Mouse (Mus musculus): ENCODE results near the gene Dus2.

DNA sequence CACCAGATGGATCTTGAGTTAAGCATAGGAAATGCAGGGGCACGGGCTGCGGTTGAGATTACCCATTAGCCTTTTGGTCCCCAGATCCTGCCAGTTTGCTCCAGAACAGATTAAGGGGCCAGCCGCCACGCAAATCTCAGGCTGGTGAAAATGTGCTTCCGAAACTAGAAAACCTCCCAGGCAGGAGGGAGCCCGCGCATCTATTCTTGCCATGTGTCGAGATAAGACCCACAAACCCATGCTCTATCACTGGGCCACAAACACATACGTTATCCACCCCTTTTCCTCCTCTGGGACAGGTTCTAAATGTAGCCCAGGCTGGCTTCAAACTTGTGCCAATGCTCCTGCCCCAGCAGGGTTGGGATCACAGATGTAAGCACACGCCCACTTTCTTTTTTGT is 29.6 kb upstream of the Dus2 start:
- no peak for TF ChIP-seq IRF4 (IDR thresholded peaks at IDR 0.05; ENCODE audit: low read depth, low read length)
- TF ChIP-seq CHD2 (IDR thresholded peaks at IDR 0.05; ENCODE audit: low read length): no peak
- no peak for TF ChIP-seq CTCF (conservative IDR thresholded peaks at IDR 0.05 in 1 of 2, IDR thresholded peaks at IDR 0.05 in 1 of 2; ENCODE audit: low read depth in 2 of 2, low read length in 2 of 2)
- no peak for TF ChIP-seq ZKSCAN1 (IDR thresholded peaks at IDR 0.05; ENCODE audit: borderline replicate concordance, low read depth, low read length)
- no peak for TF ChIP-seq EP300 (IDR thresholded peaks at IDR 0.05; ENCODE audit: low read length)
- TF ChIP-seq POLR2A (IDR thresholded peaks at IDR 0.05; ENCODE audit: low read depth, low read length): no peak
- TF ChIP-seq MAZ (IDR thresholded peaks at IDR 0.05; ENCODE audit: low read depth, low read length): no peak
- TF ChIP-seq USF1 (IDR thresholded peaks at IDR 0.05; ENCODE audit: low read depth, low read length): no peak
- no peak for TF ChIP-seq MYC (IDR thresholded peaks at IDR 0.05; ENCODE audit: low read depth, low read length)
- TF ChIP-seq NRF1 (IDR thresholded peaks at IDR 0.05; ENCODE audit: low read depth, low read length): no peak
- TF ChIP-seq POLR2AphosphoS2 (IDR thresholded peaks at IDR 0.05; ENCODE audit: low read depth, low read length): no peak
- no peak for TF ChIP-seq SMC3 (IDR thresholded peaks at IDR 0.05; ENCODE audit: low read depth, low read length)

All from CH12.LX (cell line).